Mouse (Mus musculus): ENCODE results near the gene Mat1a. TPM values are rescaled to one million over a fixed set of nuclear protein-coding genes. Genes with fewer than 3 reads are reported as not detected.

Gene Mat1a
- polyA plus RNA-seq, 1 experiment from 2014 or later = not detected

GRCm38 (mm10) chr14:41168567-41168966 lies 63.7 kb downstream of the Mat1a start:
- no peak overlapping the region for H3K4me2 ChIP-seq (ENCODE audit: low read depth, low read length)
- H3K4me1 ChIP-seq (ENCODE audit: control insufficient read depth, insufficient read depth, low read length) = no peaks in the 10 kb centered on the region
- H3K36me3 ChIP-seq (replicated peaks; ENCODE audit: control insufficient read depth, insufficient read depth, low read depth, low read length) = no peaks in the 10 kb centered on the region
- no peak overlapping the region for H3K27ac ChIP-seq (replicated peaks; ENCODE audit: low read depth, low read length)
- 94% methylated on average over 1 of the region's 1 CpGs for WGBS
- ATAC-seq (replicated peaks; ENCODE audit: insufficient number of reproducible peaks, low FRiP score, low TSS enrichment, low read depth) = no peak
- no peak overlapping the region for H3K4me3 ChIP-seq (ENCODE audit: low read depth, low read length)
- no peaks in the 10 kb centered on the region for H3K27me3 ChIP-seq (ENCODE audit: control insufficient read depth, insufficient read depth, low read length)
- no peak overlapping the region for H3K9ac ChIP-seq (replicated peaks; ENCODE audit: low read length)
- no peak for DNase-seq (ENCODE audit: low spot score)
- H3K9me3 ChIP-seq (replicated peaks; ENCODE audit: control insufficient read depth, low read length) = no peaks in the 10 kb centered on the region

GRCm38 (mm10) chr14:41170514-41170913 lies 65.7 kb downstream of the Mat1a start:
- Histone ChIP-seq H3K4me2 (ENCODE audit: low read depth, low read length) (no peak overlapping the region), H3K4me1 (ENCODE audit: control insufficient read depth, insufficient read depth, low read length) (no peaks in the 10 kb centered on the region), H3K27me3 (ENCODE audit: control insufficient read depth, insufficient read depth, low read length) (no peaks in the 10 kb centered on the region), H3K36me3 (replicated peaks; ENCODE audit: control insufficient read depth, insufficient read depth, low read depth, low read length) (no peaks in the 10 kb centered on the region), H3K4me3 (ENCODE audit: low read depth, low read length) (no peak overlapping the region), H3K9me3 (replicated peaks; ENCODE audit: control insufficient read depth, low read length) (no peaks in the 10 kb centered on the region), H3K9ac (replicated peaks; ENCODE audit: low read length) (no peak overlapping the region), H3K27ac (replicated peaks; ENCODE audit: low read depth, low read length) (no peak overlapping the region)
- 83% methylated on average over 2 of the region's 2 CpGs for WGBS
- DNase-seq (ENCODE audit: low spot score) (no peak), ATAC-seq (replicated peaks; ENCODE audit: insufficient number of reproducible peaks, low FRiP score, low TSS enrichment, low read depth) (no peak)

Other genes with a start within 250 kb of the Mat1a start
- 0.50 and 0.66 TPM in 2 replicates for gene Sh2d4b, start 211.8 kb upstream of the Mat1a start, polyA plus RNA-seq (2014; fragmentation: Nextera tagmentation; extraction: Ambion mirVana)
- 92.5 and 95.0 TPM in 2 replicates for gene Tspan14, start 138.2 kb upstream of the Mat1a start, polyA plus RNA-seq (2014; fragmentation: Nextera tagmentation; extraction: Ambion mirVana)
- 33.1 and 42.1 TPM in 2 replicates for gene Fam213a, start 91.2 kb upstream of the Mat1a start, polyA plus RNA-seq (2014; fragmentation: Nextera tagmentation; extraction: Ambion mirVana)
- gene Dydc2, start 35.8 kb upstream of the Mat1a start, polyA plus RNA-seq (2014; fragmentation: Nextera tagmentation; extraction: Ambion mirVana) = not detected in 2 replicates
- not detected in 2 replicates for gene Dydc1, start 32.1 kb upstream of the Mat1a start, polyA plus RNA-seq (2014; fragmentation: Nextera tagmentation; extraction: Ambion mirVana)
- not detected in 2 replicates for gene Sftpa1, start 26.7 kb downstream of the Mat1a start, polyA plus RNA-seq (2014; fragmentation: Nextera tagmentation; extraction: Ambion mirVana)
- not detected in 2 replicates for gene Mbl1, start 46.4 kb downstream of the Mat1a start, polyA plus RNA-seq (2014; fragmentation: Nextera tagmentation; extraction: Ambion mirVana)
- not detected in 2 replicates for gene Sftpd, start 80.1 kb downstream of the Mat1a start, polyA plus RNA-seq (2014; fragmentation: Nextera tagmentation; extraction: Ambion mirVana)
- gene Gm2832, start 173.8 kb downstream of the Mat1a start, polyA plus RNA-seq (2014; fragmentation: Nextera tagmentation; extraction: Ambion mirVana) = 0.11 TPM in 2 replicates
- gene Gm5798, start 243.6 kb downstream of the Mat1a start, polyA plus RNA-seq (2014; fragmentation: Nextera tagmentation; extraction: Ambion mirVana) = not detected in 2 replicates

Measured in embryonic facial prominence, embryonic 11.5 days (tissue).